Mouse (Mus musculus) ES-Bruce4 (cell line): Measurements from ENCODE around the gene Pitpna. TPM values are rescaled to one million over a fixed set of nuclear protein-coding genes. Genes with fewer than 3 reads are reported as not detected.
A peak's percentile ranks its signal among the peaks of the same experiment; 100 is the strongest.

Experiments used
- H3K27ac ChIP-seq: 2 replicates; pipeline ENCODE4 v1.5.1; 2012; ENCODE audit warnings: low read length, inconsistent platforms; ENCODE audit not compliant: insufficient read depth
- H3K27me3 ChIP-seq: 2 replicates; pipeline ENCODE4 v1.6.1; 2012; ENCODE audit warnings: mild to moderate bottlenecking, low read length, inconsistent platforms; ENCODE audit not compliant: control insufficient read depth, poor library complexity, insufficient read depth, severe bottlenecking
- H3K36me3 ChIP-seq: 2 replicates; pipeline ENCODE4 v1.6.1; 2012; ENCODE audit warnings: inconsistent platforms, mild to moderate bottlenecking, low read length, moderate library complexity; ENCODE audit not compliant: control insufficient read depth, poor library complexity, insufficient read depth, severe bottlenecking
- H3K4me1 ChIP-seq: one replicate; pipeline ENCODE4 v1.8.1; 2011; ENCODE audit warnings: low read length; ENCODE audit not compliant: control insufficient read depth, insufficient read depth
- H3K4me3 ChIP-seq: 2 replicates; pipeline ENCODE4 v1.5.1; 2011; ENCODE audit warnings: low read depth, mild to moderate bottlenecking, low read length
- H3K9ac ChIP-seq: 2 replicates; pipeline ENCODE4 v1.6.1; 2012; ENCODE audit warnings: low read depth, mild to moderate bottlenecking, inconsistent platforms; ENCODE audit not compliant: poor library complexity, severe bottlenecking
- H3K9me3 ChIP-seq: replicated peaks from 2 replicates; pipeline ENCODE4 v1.6.1; 2012; ENCODE audit warnings: mild to moderate bottlenecking, low read length, inconsistent platforms; ENCODE audit not compliant: control insufficient read depth, poor library complexity, insufficient read depth, severe bottlenecking
- CTCF ChIP-seq: IDR thresholded peaks from one replicate; pipeline ENCODE4 v1.8.1; 2011; ENCODE audit warnings: low read depth, low read length
- EP300 ChIP-seq: IDR thresholded peaks from 2 replicates; pipeline ENCODE4 v1.6.1; 2011; ENCODE audit warnings: low read depth, low read length; ENCODE audit not compliant: insufficient read depth
- POLR2A ChIP-seq: IDR thresholded peaks from one replicate; pipeline ENCODE4 v1.8.1; 2011; ENCODE audit warnings: low read length; ENCODE audit not compliant: insufficient read depth
- polyA plus RNA-seq: library from polyadenylated mRNA; stranded (reverse); fragments of >200 nt; gene quantifications from 2 replicates; pipeline ENCODE4 v1.2.4, GENCODE M21; 2011; ENCODE audit warnings: low read depth; ENCODE audit not compliant: missing spikeins, insufficient read depth, insufficient read length

The Pitpna gene
- polyA plus RNA-seq, 1 experiment = 70.5 TPM

GRCm38 (mm10) chr11:75568962-75569361 is 18.9 kb upstream of the Pitpna start:
- no peak overlapping the region for H3K4me3 ChIP-seq
- H3K9me3 ChIP-seq = no peaks in the 10 kb centered on the region
- no peaks in the 10 kb centered on the region for H3K36me3 ChIP-seq
- H3K27ac ChIP-seq = no peak overlapping the region
- H3K4me1 ChIP-seq = peaks cover 4% of the 10 kb centered on the region
- no peak overlapping the region for H3K9ac ChIP-seq
- no peak for TF ChIP-seq CTCF
- TF ChIP-seq EP300 = no peak
- no peak for TF ChIP-seq POLR2A
- no peaks in the 10 kb centered on the region for H3K27me3 ChIP-seq

DNA sequence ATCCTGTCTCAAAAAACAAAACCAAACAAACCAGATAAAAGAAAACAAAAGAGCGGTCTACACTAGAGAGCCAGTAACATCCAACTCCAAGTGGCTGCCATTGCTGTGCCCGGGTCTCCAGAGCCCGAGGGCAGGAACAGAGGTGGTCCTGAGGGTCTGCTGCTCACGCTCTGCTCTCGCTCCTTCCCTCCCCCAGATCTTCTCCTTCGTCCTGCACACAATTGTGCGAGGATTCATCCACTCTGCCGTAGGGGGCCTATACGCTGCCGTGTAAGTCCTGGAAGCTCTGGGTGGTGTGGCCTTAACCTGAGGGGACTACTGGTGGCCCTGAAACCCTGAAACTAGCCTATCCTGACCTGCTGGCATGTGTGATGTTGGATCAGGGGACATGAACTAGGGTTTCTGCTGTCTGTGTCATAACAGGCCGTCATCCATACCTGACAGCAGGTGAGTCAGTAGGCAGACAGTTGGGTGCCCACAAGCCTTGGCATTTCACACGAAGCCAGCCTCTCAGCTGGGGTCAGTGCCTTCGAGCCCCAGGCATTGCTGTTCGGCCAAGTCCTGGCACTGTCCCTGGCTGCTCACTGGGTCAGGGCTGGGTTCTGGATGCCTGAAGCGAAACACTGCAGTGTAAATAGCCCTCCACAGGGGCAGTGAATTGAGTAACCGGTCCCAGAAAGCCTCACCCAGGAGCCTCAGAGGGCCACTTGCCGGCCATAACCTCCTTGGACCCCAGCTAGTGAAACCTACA is 17.3 kb upstream of the Pitpna start:
- no peak overlapping the region for H3K27ac ChIP-seq
- TF ChIP-seq CTCF = no peak
- TF ChIP-seq POLR2A = no peak
- TF ChIP-seq EP300 = no peak
- no peaks in the 10 kb centered on the region for H3K9me3 ChIP-seq
- H3K9ac ChIP-seq = no peak overlapping the region
- H3K36me3 ChIP-seq = no peaks in the 10 kb centered on the region
- H3K4me1 ChIP-seq = peaks cover 4% of the 10 kb centered on the region
- no peak overlapping the region for H3K4me3 ChIP-seq
- no peaks in the 10 kb centered on the region for H3K27me3 ChIP-seq

DNA sequence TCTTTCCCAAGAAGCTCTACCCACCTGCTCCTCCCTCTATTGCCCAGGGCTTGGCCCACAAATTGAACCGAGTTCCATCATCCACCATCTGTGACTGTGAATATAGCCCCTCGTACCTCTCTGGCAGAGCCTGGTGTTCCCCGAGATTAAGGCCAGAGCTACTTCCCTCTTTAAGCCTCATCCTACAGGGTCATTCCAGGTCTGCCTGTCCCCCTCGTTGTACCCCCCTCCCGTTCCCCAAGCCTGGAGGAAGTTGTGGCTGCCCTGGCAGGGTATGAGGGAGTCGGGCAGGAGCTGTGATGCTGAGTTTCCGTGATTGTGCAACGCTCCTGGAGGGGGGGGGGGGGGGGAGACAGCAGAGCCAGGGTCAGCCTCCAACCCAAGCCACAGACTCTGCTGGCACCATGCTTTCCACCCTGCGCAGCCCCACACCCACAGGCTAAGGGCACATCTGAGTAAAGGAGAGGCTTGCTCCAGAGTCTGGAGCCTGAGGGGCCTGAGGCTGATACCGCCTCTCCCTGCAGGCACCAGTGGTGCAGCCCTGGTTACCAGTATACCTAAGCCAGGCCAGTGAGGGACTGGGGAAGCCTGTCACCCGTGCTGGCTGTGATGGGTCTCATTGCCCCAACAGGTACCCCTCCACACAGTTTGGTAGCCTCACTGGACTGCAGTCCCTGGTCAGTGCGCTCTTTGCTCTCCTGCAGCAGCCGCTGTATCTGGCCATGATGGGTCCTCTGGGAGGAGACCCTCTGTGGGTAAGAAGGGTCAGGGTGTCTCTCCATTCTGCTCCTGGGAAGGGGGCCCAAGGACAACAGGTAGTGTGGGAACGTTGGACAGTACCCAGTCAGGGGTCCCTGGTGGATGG is 16.5 kb upstream of the Pitpna start:
- no peak for TF ChIP-seq EP300
- no peak for TF ChIP-seq POLR2A
- H3K9me3 ChIP-seq = no peaks in the 10 kb centered on the region
- no peak overlapping the region for H3K27ac ChIP-seq
- no peak overlapping the region for H3K4me3 ChIP-seq
- no peaks in the 10 kb centered on the region for H3K27me3 ChIP-seq
- H3K36me3 ChIP-seq = no peaks in the 10 kb centered on the region
- no peak overlapping the region for H3K9ac ChIP-seq
- H3K4me1 ChIP-seq = peaks cover 4% of the 10 kb centered on the region

DNA sequence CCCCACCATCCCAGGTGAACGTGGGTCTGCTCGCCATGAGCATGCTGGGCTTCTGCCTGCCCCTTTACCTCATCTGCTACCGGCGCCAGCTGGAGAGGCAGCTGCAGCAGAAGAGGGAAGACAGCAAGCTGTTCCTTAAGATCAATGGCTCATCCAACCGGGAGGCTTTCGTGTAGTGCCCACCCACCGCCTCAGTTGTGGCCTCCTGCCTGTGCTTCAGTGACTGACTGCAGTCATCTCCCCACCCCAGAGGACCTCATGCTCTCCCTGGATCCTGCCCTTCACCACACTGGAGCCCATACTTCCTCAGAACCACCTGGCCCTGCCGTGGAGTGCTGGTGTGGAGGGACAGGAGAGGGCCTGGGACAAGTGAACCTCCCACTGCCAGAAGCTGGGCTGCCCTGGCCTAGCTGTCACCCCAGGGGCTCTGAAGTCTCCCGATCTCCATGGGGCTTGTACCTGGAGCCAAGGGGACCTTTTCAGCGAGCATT is 15.6 kb upstream of the Pitpna start:
- Histone ChIP-seq H3K9me3 (no peaks in the 10 kb centered on the region), H3K4me1 (peaks cover 4% of the 10 kb centered on the region), H3K36me3 (no peaks in the 10 kb centered on the region), H3K27me3 (no peaks in the 10 kb centered on the region), H3K9ac (no peak overlapping the region), H3K27ac (no peak overlapping the region), H3K4me3 (no peak overlapping the region)
- TF ChIP-seq CTCF (no peak), POLR2A (no peak), EP300 (no peak)

GRCm38 (mm10) chr11:75572854-75573650 is 14.8 kb upstream of the Pitpna start:
- Histone ChIP-seq H3K4me1 (peaks cover 4% of the 10 kb centered on the region), H3K4me3 (no peak overlapping the region), H3K27ac (no peak overlapping the region), H3K36me3 (no peaks in the 10 kb centered on the region), H3K27me3 (no peaks in the 10 kb centered on the region), H3K9me3 (no peaks in the 10 kb centered on the region), H3K9ac (no peak overlapping the region)
- TF ChIP-seq POLR2A (no peak), CTCF (peak; percentile 97), EP300 (0 out of 2 replicates have a peak, but pooled peaks have one; percentile 45)
